Mouse (Mus musculus): ENCODE measurements around the gene Vti1a.

GRCm38 (mm10) chr19:55342423-55342822 is 26.3 kb downstream of the Vti1a start:
- TF ChIP-seq CTCF (IDR thresholded peaks at IDR 0.05; ENCODE audit: low read depth, low read length) (no peak), GATA1 (IDR thresholded peaks at IDR 0.05; ENCODE audit: borderline replicate concordance, low read length) (no peak), POLR2AphosphoS5 (IDR thresholded peaks at IDR 0.05; ENCODE audit: insufficient replicate concordance, low read depth, low read length) (no peak)
